ENCODE assay signal across 14 mouse cellular contexts in genomic region chr14:64597218-64597617, GRCm38 (mm10).
DNase-seq lines count a peak whose midpoint lies in the region; ATAC-seq and TF ChIP-seq lines count a peak whose summit lies in the region.
"Had no signal": no experiment of that assay in that cellular context is flagged by ENCODE, and none has a peak within 500 bp of the region (broad histone marks: within the 10 kb centered on the region; RNA-seq: fewer than 3 reads in every experiment).

No protein-coding gene starts in this region.

- no peaks in the 10 kb centered on the region for H3K9me3 ChIP-seq in neural tube, embryonic 13.5 days
- no peaks in the 10 kb centered on the region for H3K9me3 ChIP-seq in hindbrain, embryonic 15.5 days
- H3K9me3 ChIP-seq: heart, embryonic 15.5 days; kidney, embryonic 15.5 days; limb, embryonic 15.5 days had no signal

- 0 out of 2 replicates have a peak overlapping the region, but pooled peaks have one; percentile 13 for H3K9ac ChIP-seq in neural tube, embryonic 13.5 days
- H3K9ac ChIP-seq in hindbrain, embryonic 15.5 days: no peak overlapping the region
- H3K9ac ChIP-seq: heart, embryonic 15.5 days; kidney, embryonic 15.5 days; limb, embryonic 15.5 days; liver, postnatal 0 days had no signal

- no peak overlapping the region for H3K4me3 ChIP-seq in neural tube, embryonic 13.5 days
- no peak overlapping the region for H3K4me3 ChIP-seq in hindbrain, embryonic 15.5 days
- no peak overlapping the region for H3K4me3 ChIP-seq in olfactory bulb, adult 2 months (ENCODE audit: insufficient read depth, low read depth, low read length)
- H3K4me3 ChIP-seq: heart, embryonic 15.5 days; kidney, embryonic 15.5 days; limb, embryonic 15.5 days had no signal

- peaks cover 6% of the 10 kb centered on the region; the same call in 1 of the 2 replicates for H3K36me3 ChIP-seq in neural tube, embryonic 13.5 days
- H3K36me3 ChIP-seq in hindbrain, embryonic 15.5 days: no peaks in the 10 kb centered on the region
- H3K36me3 ChIP-seq: heart, embryonic 15.5 days; kidney, embryonic 15.5 days; limb, embryonic 15.5 days had no signal

- WGBS in neural tube, embryonic 13.5 days: 65% methylated on average over 8 of the region's 8 CpGs
- 77% methylated on average over 8 of the region's 8 CpGs for WGBS in hindbrain, embryonic 15.5 days
- 62% methylated on average over 8 of the region's 8 CpGs for WGBS in olfactory bulb, adult 2 months

- peak overlapping the region; percentile 65 for H3K27ac ChIP-seq in neural tube, embryonic 13.5 days (replicated peaks)
- H3K27ac ChIP-seq in hindbrain, embryonic 15.5 days (replicated peaks): peak overlapping the region; percentile 71
- H3K27ac ChIP-seq in olfactory bulb, adult 2 months (ENCODE audit: insufficient read depth, low read depth, low read length): peak overlapping the region; percentile 90
- H3K27ac ChIP-seq: heart, embryonic 15.5 days; kidney, embryonic 15.5 days; limb, embryonic 15.5 days had no signal

- peak; percentile 30 for DNase-seq in cerebellum, adult 8-10 months
- DNase-seq in cerebellum, postnatal 4 days (ENCODE audit: low spot score in 2 of 2): no peak
- no peak for DNase-seq in neural tube, embryonic 10.5 days (ENCODE audit: extremely low spot score, low spot score)
- no peak for DNase-seq in adrenal gland, postnatal 25 days
- DNase-seq in lung, adult 18-20 months: no peak
- DNase-seq: heart, adult 18-20 months; liver, postnatal 0 days; lung, postnatal 36 days had no signal

- H3K4me1 ChIP-seq in neural tube, embryonic 13.5 days (replicated peaks): peaks cover 54% of the 10 kb centered on the region
- H3K4me1 ChIP-seq in hindbrain, embryonic 15.5 days (replicated peaks): peaks cover 49% of the 10 kb centered on the region
- H3K4me1 ChIP-seq in olfactory bulb, adult 2 months (ENCODE audit: control insufficient read depth, insufficient read depth, low read length): peaks cover 32% of the 10 kb centered on the region
- H3K4me1 ChIP-seq: limb, embryonic 15.5 days had no signal

- ATAC-seq in neural tube, embryonic 13.5 days (ENCODE audit: low read depth): no peak
- ATAC-seq in hindbrain, embryonic 15.5 days (ENCODE audit: low FRiP score, low read depth): no peak
- ATAC-seq: liver, postnatal 0 days had no signal

- TF ChIP-seq POLR2A in olfactory bulb, adult 2 months (IDR thresholded peaks at IDR 0.05; ENCODE audit: insufficient read depth, low read depth, low read length): no peak

- H3K4me2 ChIP-seq in neural tube, embryonic 13.5 days: no peak overlapping the region
- H3K4me2 ChIP-seq in hindbrain, embryonic 15.5 days: no peak overlapping the region
- H3K4me2 ChIP-seq: heart, embryonic 15.5 days; kidney, embryonic 15.5 days; limb, embryonic 15.5 days had no signal

- no peak for TF ChIP-seq CTCF in olfactory bulb, adult 2 months (IDR thresholded peaks at IDR 0.05; ENCODE audit: insufficient read depth, low read depth, low read length)

- H3K27me3 ChIP-seq in neural tube, embryonic 13.5 days: no peaks in the 10 kb centered on the region
- no peaks in the 10 kb centered on the region for H3K27me3 ChIP-seq in hindbrain, embryonic 15.5 days
